ENCODE assay signal across 23 mouse cellular contexts in the genomic region with DNA sequence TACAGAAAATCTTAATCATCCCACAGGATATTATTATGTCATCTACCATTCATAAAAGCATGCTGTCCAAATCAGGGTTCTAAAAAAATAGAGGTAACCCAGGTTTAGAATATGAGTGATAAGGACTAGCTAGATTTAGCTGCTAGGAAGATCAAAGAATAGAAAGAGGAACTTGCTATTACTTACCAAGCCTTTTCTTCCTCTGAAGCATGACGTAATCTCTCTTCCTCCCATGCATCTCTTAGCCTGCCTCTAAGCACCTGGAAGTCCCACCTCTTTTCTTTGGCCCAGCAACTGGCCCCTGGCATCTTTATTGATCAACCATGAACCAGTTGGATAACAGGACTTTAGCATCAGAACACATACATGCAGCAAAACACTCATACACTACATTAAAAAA.
"Had no signal": no experiment of that assay in that cellular context is flagged by ENCODE, and none has a peak within 500 bp of the region (broad histone marks: within the 10 kb centered on the region; RNA-seq: fewer than 3 reads in every experiment).

No protein-coding gene starts in this region.

- ATAC-seq: liver, embryonic 12.5 days; midbrain, embryonic 13.5 days; midbrain, embryonic 16.5 days had no signal

- H3K27ac ChIP-seq: kidney, embryonic 15.5 days; layer of hippocampus, adult 2 months; limb, embryonic 10.5 days; limb, embryonic 13.5 days; liver, embryonic 12.5 days; liver, embryonic 15.5 days; lung, embryonic 15.5 days; midbrain, embryonic 10.5 days; midbrain, embryonic 13.5 days; stomach, postnatal 0 days had no signal

- H3K27me3 ChIP-seq: limb, embryonic 13.5 days; liver, embryonic 12.5 days; liver, embryonic 15.5 days; lung, embryonic 15.5 days; midbrain, embryonic 13.5 days had no signal

- H3K9me3 ChIP-seq: kidney, embryonic 15.5 days; limb, embryonic 10.5 days; limb, embryonic 13.5 days; liver, embryonic 12.5 days; liver, embryonic 15.5 days; lung, embryonic 15.5 days; midbrain, embryonic 10.5 days; midbrain, embryonic 13.5 days had no signal

- H3K4me2 ChIP-seq: kidney, embryonic 15.5 days; limb, embryonic 13.5 days; liver, embryonic 12.5 days; liver, embryonic 15.5 days; lung, embryonic 15.5 days; midbrain, embryonic 13.5 days had no signal

- H3K9ac ChIP-seq: kidney, embryonic 15.5 days; limb, embryonic 13.5 days; liver, embryonic 12.5 days; liver, embryonic 15.5 days; lung, embryonic 15.5 days; midbrain, embryonic 13.5 days had no signal

- H3K4me1 ChIP-seq: kidney, embryonic 15.5 days; limb, embryonic 10.5 days; limb, embryonic 13.5 days; liver, embryonic 12.5 days; liver, embryonic 15.5 days; lung, embryonic 15.5 days; megakaryocyte, embryonic 14.5 days; midbrain, embryonic 10.5 days; midbrain, embryonic 13.5 days had no signal

- H3K36me3 ChIP-seq: kidney, embryonic 15.5 days; limb, embryonic 10.5 days; limb, embryonic 13.5 days; liver, embryonic 12.5 days; liver, embryonic 15.5 days; lung, embryonic 15.5 days; midbrain, embryonic 10.5 days; midbrain, embryonic 13.5 days had no signal

- H3K4me3 ChIP-seq: kidney, embryonic 15.5 days; layer of hippocampus, adult 2 months; limb, embryonic 10.5 days; limb, embryonic 13.5 days; liver, embryonic 12.5 days; liver, embryonic 15.5 days; lung, embryonic 15.5 days; megakaryocyte, embryonic 14.5 days; midbrain, embryonic 10.5 days; midbrain, embryonic 13.5 days; myocyte had no signal

- DNase-seq: kidney, adult 8-10 months; kidney, postnatal 14 days; layer of hippocampus, adult 9-11 months; liver; lung, adult 18-20 months; lung, postnatal 14 days; lung, postnatal 4 days; thymus, adult 2 months; thymus, postnatal 14 days; thymus, postnatal 4 days had no signal
